Mouse (Mus musculus): ENCODE results near the gene F10. TPM values are rescaled to one million over a fixed set of nuclear protein-coding genes. Genes with fewer than 3 reads are reported as not detected.
"Not testable (repeated sequence)": the region's sequence is repeated elsewhere in the genome, so short reads cannot be mapped to it uniquely, and the experiment has no call there.

F10 gene
- polyA plus RNA-seq, 1 experiment = 27.9 TPM

- H3K27ac ChIP-seq (ENCODE audit: control insufficient read depth, insufficient read depth, low read depth, low read length, poor library complexity) = no peak overlapping the region
- H3K4me1 ChIP-seq (ENCODE audit: control insufficient read depth, insufficient read depth, low read length) = no peaks in the 10 kb centered on the region
- no peak overlapping the region for H3K4me3 ChIP-seq (replicated peaks; ENCODE audit: control insufficient read depth, low read depth, low read length)
- 54% methylated on average over 16 of the region's 16 CpGs for WGBS
- TF ChIP-seq POLR2A (IDR thresholded peaks at IDR 0.05; ENCODE audit: borderline replicate concordance, control insufficient read depth, low read depth, low read length) = no peak
- TF ChIP-seq CTCF (IDR thresholded peaks at IDR 0.05; ENCODE audit: control insufficient read depth, insufficient read depth, low read length) = no peak
Measured at GRCm38 (mm10) chr8:13063112-13063511, 26.0 kb downstream of the F10 start.

- no peak overlapping the region for H3K27ac ChIP-seq (ENCODE audit: control insufficient read depth, insufficient read depth, low read depth, low read length, poor library complexity)
- TF ChIP-seq CTCF (IDR thresholded peaks at IDR 0.05; ENCODE audit: control insufficient read depth, insufficient read depth, low read length) (no peak), POLR2A (IDR thresholded peaks at IDR 0.05; ENCODE audit: borderline replicate concordance, control insufficient read depth, low read depth, low read length) (no peak)
- no peak overlapping the region for H3K4me3 ChIP-seq (replicated peaks; ENCODE audit: control insufficient read depth, low read depth, low read length)
- 92% methylated on average over 11 of the region's 11 CpGs for WGBS
- peaks cover 4% of the 10 kb centered on the region for H3K4me1 ChIP-seq (ENCODE audit: control insufficient read depth, insufficient read depth, low read length)
Measured at GRCm38 (mm10) chr8:13073255-13073654, 36.1 kb downstream of the F10 start.

GRCm38 (mm10) chr8:13075044-13075443 is 37.9 kb downstream of the F10 start:
- peak overlapping the region; percentile 20 for H3K27ac ChIP-seq (ENCODE audit: control insufficient read depth, insufficient read depth, low read depth, low read length, poor library complexity)
- H3K4me1 ChIP-seq (ENCODE audit: control insufficient read depth, insufficient read depth, low read length) = peaks cover 4% of the 10 kb centered on the region
- WGBS = 48% methylated on average over 8 of the region's 8 CpGs
- H3K4me3 ChIP-seq (replicated peaks; ENCODE audit: control insufficient read depth, low read depth, low read length) = no peak overlapping the region
- TF ChIP-seq POLR2A (IDR thresholded peaks at IDR 0.05; ENCODE audit: borderline replicate concordance, control insufficient read depth, low read depth, low read length) (no peak), CTCF (IDR thresholded peaks at IDR 0.05; ENCODE audit: control insufficient read depth, insufficient read depth, low read length) (no peak)

GRCm38 (mm10) chr8:13075579-13075978 is 38.5 kb downstream of the F10 start:
- H3K27ac ChIP-seq (ENCODE audit: control insufficient read depth, insufficient read depth, low read depth, low read length, poor library complexity) = peak overlapping the region; percentile 35; the same call in 1 of the 2 replicates
- WGBS = 84% methylated on average over 1 of the region's 1 CpGs
- not testable (repeated sequence) for H3K4me1 ChIP-seq (ENCODE audit: control insufficient read depth, insufficient read depth, low read length); H3K4me3 ChIP-seq (replicated peaks; ENCODE audit: control insufficient read depth, low read depth, low read length)

GRCm38 (mm10) chr8:13077542-13077941 is 40.4 kb downstream of the F10 start:
- H3K27ac ChIP-seq (ENCODE audit: control insufficient read depth, insufficient read depth, low read depth, low read length, poor library complexity) = no peak overlapping the region
- peaks cover 4% of the 10 kb centered on the region for H3K4me1 ChIP-seq (ENCODE audit: control insufficient read depth, insufficient read depth, low read length)
- 86% methylated on average over 7 of the region's 7 CpGs for WGBS
- H3K4me3 ChIP-seq (replicated peaks; ENCODE audit: control insufficient read depth, low read depth, low read length) = no peak overlapping the region
- TF ChIP-seq CTCF (IDR thresholded peaks at IDR 0.05; ENCODE audit: control insufficient read depth, insufficient read depth, low read length) = no peak
- no peak for TF ChIP-seq POLR2A (IDR thresholded peaks at IDR 0.05; ENCODE audit: borderline replicate concordance, control insufficient read depth, low read depth, low read length)

GRCm38 (mm10) chr8:13104691-13105086 is 67.6 kb downstream of the F10 start:
- WGBS = under 1% methylated on average over 43 of the region's 45 CpGs
- Histone ChIP-seq H3K4me3 (replicated peaks; ENCODE audit: control insufficient read depth, low read depth, low read length) (peak overlapping the region; percentile 97), H3K4me1 (ENCODE audit: control insufficient read depth, insufficient read depth, low read length) (no peaks in the 10 kb centered on the region; the same call in 1 of the 2 replicates), H3K27ac (ENCODE audit: control insufficient read depth, insufficient read depth, low read depth, low read length, poor library complexity) (peak overlapping the region; percentile 95)
- TF ChIP-seq CTCF (IDR thresholded peaks at IDR 0.05; ENCODE audit: control insufficient read depth, insufficient read depth, low read length) (no peak), POLR2A (IDR thresholded peaks at IDR 0.05; ENCODE audit: borderline replicate concordance, control insufficient read depth, low read depth, low read length) (peak; percentile 78; the same call in 1 of the 2 replicates)

GRCm38 (mm10) chr8:13105087-13105881 is 68.2 kb downstream of the F10 start, which contains the start of the genes Pcid2 and Cul4a:
Pcid2 (minus strand) TSS chr8:13105459.
Cul4a (plus strand) TSS chr8:13105621.
- TF ChIP-seq CTCF (IDR thresholded peaks at IDR 0.05; ENCODE audit: control insufficient read depth, insufficient read depth, low read length) (peak; percentile 78), POLR2A (IDR thresholded peaks at IDR 0.05; ENCODE audit: borderline replicate concordance, control insufficient read depth, low read depth, low read length) (peak; percentile 84)
- under 1% methylated on average over 85 of the region's 87 CpGs for WGBS
- Histone ChIP-seq H3K4me3 (replicated peaks; ENCODE audit: control insufficient read depth, low read depth, low read length) (peak within 1 kb of the TSS; percentile 97), H3K4me1 (ENCODE audit: control insufficient read depth, insufficient read depth, low read length) (no peaks in the 10 kb centered on the region; the same call in 1 of the 2 replicates), H3K27ac (ENCODE audit: control insufficient read depth, insufficient read depth, low read depth, low read length, poor library complexity) (peak within 1 kb of the TSS; percentile 95)

- peak overlapping the region; percentile 91 for H3K27ac ChIP-seq (ENCODE audit: control insufficient read depth, insufficient read depth, low read depth, low read length, poor library complexity)
- peak overlapping the region; percentile 97 for H3K4me3 ChIP-seq (replicated peaks; ENCODE audit: control insufficient read depth, low read depth, low read length)
- TF ChIP-seq POLR2A (IDR thresholded peaks at IDR 0.05; ENCODE audit: borderline replicate concordance, control insufficient read depth, low read depth, low read length) (peak; percentile 16; the same call in 1 of the 2 replicates), CTCF (IDR thresholded peaks at IDR 0.05; ENCODE audit: control insufficient read depth, insufficient read depth, low read length) (no peak)
- WGBS = 2% methylated on average over 63 of the region's 63 CpGs
- no peaks in the 10 kb centered on the region; the same call in 1 of the 2 replicates for H3K4me1 ChIP-seq (ENCODE audit: control insufficient read depth, insufficient read depth, low read length)
Measured at GRCm38 (mm10) chr8:13105908-13106551, 68.9 kb downstream of the F10 start.

Other genes starting within 250 kb of the F10 start
- 8.8 and 17.3 TPM in 2 replicates for gene Mcf2l, start 163.5 kb upstream of the F10 start, polyA plus RNA-seq (2011; ENCODE audit: insufficient read depth, insufficient read length, low replicate concordance, missing spikeins)
- 0.86 and 1.3 TPM in 2 replicates for gene F7, start 11.3 kb upstream of the F10 start, polyA plus RNA-seq (2011; ENCODE audit: insufficient read depth, insufficient read length, low replicate concordance, missing spikeins)
- gene Proz, start 23.6 kb downstream of the F10 start, polyA plus RNA-seq (2011; ENCODE audit: insufficient read depth, insufficient read length, low replicate concordance, missing spikeins) = 0.34 and 0.70 TPM in 2 replicates
- 16.6 and 19.1 TPM in 2 replicates for gene Pcid2, start 68.2 kb downstream of the F10 start, polyA plus RNA-seq (2011; ENCODE audit: insufficient read depth, insufficient read length, low replicate concordance, missing spikeins)
- 54.9 and 73.7 TPM in 2 replicates for gene Cul4a, start 68.3 kb downstream of the F10 start, polyA plus RNA-seq (2011; ENCODE audit: insufficient read depth, insufficient read length, low replicate concordance, missing spikeins)
- 61.3 and 127 TPM in 2 replicates for gene Lamp1, start 121.9 kb downstream of the F10 start, polyA plus RNA-seq (2011; ENCODE audit: insufficient read depth, insufficient read length, low replicate concordance, missing spikeins)
- 6.8 and 20.6 TPM in 2 replicates for gene Grtp1, start 163.3 kb downstream of the F10 start, polyA plus RNA-seq (2011; ENCODE audit: insufficient read depth, insufficient read length, low replicate concordance, missing spikeins)
- 0.99 TPM in 1 of 2 replicates, not detected in the other for gene Adprhl1, start 216.9 kb downstream of the F10 start, polyA plus RNA-seq (2011; ENCODE audit: insufficient read depth, insufficient read length, low replicate concordance, missing spikeins)

All from bone marrow, adult 2 months (tissue).